Mouse (Mus musculus) kidney, embryonic 15.5 days (tissue): Measurements from ENCODE around the gene Gm11549. TPM values are rescaled to one million over a fixed set of nuclear protein-coding genes. Genes with fewer than 3 reads are reported as not detected.

Experiments
- ATAC-seq: fragments of 200-750 bp; cut with Nextera tagmentation; replicated peaks from 2 replicates; pipeline ENCODE4 v1.8.0; 2017; ENCODE audit warnings: moderate TSS enrichment; ENCODE audit not compliant: low FRiP score
- H3K27ac ChIP-seq: fragments of 300-500 bp; sonication (generic); 2 replicates; pipeline ENCODE4 v1.5.1; 2015; ENCODE audit warnings: mild to moderate bottlenecking, inconsistent platforms
- H3K27me3 ChIP-seq: fragments of 300-500 bp; sonication (generic); 2 replicates; pipeline ENCODE4 v1.6.1; 2015; ENCODE audit warnings: inconsistent platforms
- H3K36me3 ChIP-seq: fragments of 300-500 bp; sonication (generic); 2 replicates; pipeline ENCODE4 v1.6.1; 2015; ENCODE audit warnings: inconsistent platforms
- H3K4me1 ChIP-seq: fragments of 300-500 bp; sonication (generic); 2 replicates; pipeline ENCODE4 v1.6.1; 2015; ENCODE audit warnings: inconsistent platforms
- H3K4me2 ChIP-seq: fragments of 300-500 bp; sonication (generic); 2 replicates; pipeline ENCODE4 v1.6.1; 2015; ENCODE audit warnings: moderate library complexity, mild to moderate bottlenecking, inconsistent platforms
- H3K4me3 ChIP-seq: fragments of 300-500 bp; sonication (generic); replicated peaks from 2 replicates; pipeline ENCODE4 v1.5.1; 2015; ENCODE audit warnings: mild to moderate bottlenecking, inconsistent platforms
- H3K9ac ChIP-seq: fragments of 300-500 bp; sonication (generic); 2 replicates; pipeline ENCODE4 v1.6.1; 2015; ENCODE audit warnings: mild to moderate bottlenecking, inconsistent platforms
- H3K9me3 ChIP-seq: fragments of 300-500 bp; sonication (generic); replicated peaks from 2 replicates; pipeline ENCODE4 v1.6.1; 2016; ENCODE audit warnings: inconsistent platforms
- WGBS: fragments of 180-500 bp; shearing (Covaris S2); methylation state at CpG from one replicate; pipeline ENCODE4 v1.1.7; 2015; ENCODE audit warnings: mixed read lengths; 5-methylcytosine and 5-hydroxymethylcytosine counted together
- polyA plus RNA-seq: library from polyadenylated mRNA; unstranded; fragments of >200 nt; fragmentation: Nextera tagmentation; extraction: Ambion mirVana; gene quantifications from 2 replicates; pipeline ENCODE4 v1.2.1, GENCODE M21; 2015

Gene Gm11549
- polyA plus RNA-seq, 1 experiment from 2014 or later = 0.05 TPM

- no peak overlapping the region for H3K4me2 ChIP-seq
- H3K9ac ChIP-seq = no peak overlapping the region
- no peak overlapping the region for H3K4me3 ChIP-seq
- H3K36me3 ChIP-seq = no peaks in the 10 kb centered on the region
- ATAC-seq = no peak
- no peak overlapping the region for H3K27ac ChIP-seq
- 0 out of 2 replicates have a peak, but pooled peaks cover 4% of the 10 kb centered on the region for H3K4me1 ChIP-seq
- WGBS = 86% methylated on average over 9 of the region's 9 CpGs
- no peaks in the 10 kb centered on the region for H3K9me3 ChIP-seq
- H3K27me3 ChIP-seq = 0 out of 2 replicates have a peak, but pooled peaks cover 2% of the 10 kb centered on the region
Observed at GRCm38 (mm10) chr3:36492716-36493391, 28.8 kb downstream of the Gm11549 start.

- H3K36me3 ChIP-seq = no peaks in the 10 kb centered on the region
- no peak overlapping the region for H3K4me3 ChIP-seq
- whole genome bisulfite sequencing = 87% methylated on average over 5 of the region's 5 CpGs
- H3K9ac ChIP-seq = no peak overlapping the region
- H3K9me3 ChIP-seq = no peaks in the 10 kb centered on the region
- no peak overlapping the region for H3K27ac ChIP-seq
- no peak for ATAC-seq
- H3K4me1 ChIP-seq = 0 out of 2 replicates have a peak, but pooled peaks cover 4% of the 10 kb centered on the region
- H3K4me2 ChIP-seq = no peak overlapping the region
- H3K27me3 ChIP-seq = 0 out of 2 replicates have a peak, but pooled peaks cover 2% of the 10 kb centered on the region
Observed at GRCm38 (mm10) chr3:36491535-36491934, 30.1 kb downstream of the Gm11549 start.

- H3K36me3 ChIP-seq = no peaks in the 10 kb centered on the region
- WGBS = 89% methylated on average over 1 of the region's 1 CpGs
- no peak overlapping the region for H3K4me3 ChIP-seq
- no peak overlapping the region for H3K27ac ChIP-seq
- no peak overlapping the region for H3K4me2 ChIP-seq
- H3K9me3 ChIP-seq = no peaks in the 10 kb centered on the region
- ATAC-seq = no peak
- H3K9ac ChIP-seq = no peak overlapping the region
- no peaks in the 10 kb centered on the region for H3K27me3 ChIP-seq
- no peaks in the 10 kb centered on the region for H3K4me1 ChIP-seq
Observed at GRCm38 (mm10) chr3:36489590-36489910, 32.1 kb downstream of the Gm11549 start.

- no peak overlapping the region for H3K9ac ChIP-seq
- no peak overlapping the region for H3K4me3 ChIP-seq
- H3K4me1 ChIP-seq = no peaks in the 10 kb centered on the region
- no peak overlapping the region for H3K4me2 ChIP-seq
- no peaks in the 10 kb centered on the region for H3K27me3 ChIP-seq
- no peaks in the 10 kb centered on the region for H3K36me3 ChIP-seq
- no peak for ATAC-seq
- no peak overlapping the region for H3K27ac ChIP-seq
- no peaks in the 10 kb centered on the region for H3K9me3 ChIP-seq
- WGBS = 86% methylated on average over 6 of the region's 6 CpGs
Observed at GRCm38 (mm10) chr3:36488899-36489589, 32.6 kb downstream of the Gm11549 start.

- WGBS = 45% methylated on average over 1 of the region's 1 CpGs
- peaks cover under 1% of the 10 kb centered on the region; the same call in 1 of the 2 replicates for H3K4me1 ChIP-seq
- ATAC-seq = no peak
Observed at GRCm38 (mm10) chr3:36488367-36488766, 33.2 kb downstream of the Gm11549 start.

GRCm38 (mm10) chr3:36486881-36487280 is 34.7 kb downstream of the Gm11549 start:
- Histone ChIP-seq H3K27ac (no peak overlapping the region), H3K9me3 (no peaks in the 10 kb centered on the region), H3K9ac (no peak overlapping the region), H3K36me3 (no peaks in the 10 kb centered on the region), H3K4me2 (no peak overlapping the region), H3K4me1 (peaks cover 12% of the 10 kb centered on the region), H3K4me3 (no peak overlapping the region), H3K27me3 (no peaks in the 10 kb centered on the region)
- WGBS = 88% methylated on average over 6 of the region's 6 CpGs
- no peak for ATAC-seq

More at GRCm38 (mm10) chr3:36488367-36488766, 33.2 kb downstream of the Gm11549 start:
- no peak overlapping the region for H3K9ac ChIP-seq
- H3K4me2 ChIP-seq = no peak overlapping the region
- no peaks in the 10 kb centered on the region for H3K27me3 ChIP-seq
- H3K4me3 ChIP-seq = no peak overlapping the region
- no peaks in the 10 kb centered on the region for H3K9me3 ChIP-seq
- no peak overlapping the region for H3K27ac ChIP-seq
- no peaks in the 10 kb centered on the region for H3K36me3 ChIP-seq

GRCm38 (mm10) chr3:36486176-36486575 is 35.4 kb downstream of the Gm11549 start:
- no peak overlapping the region for H3K27ac ChIP-seq
- H3K4me3 ChIP-seq = no peak overlapping the region
- H3K4me2 ChIP-seq = no peak overlapping the region
- no peak overlapping the region for H3K9ac ChIP-seq
- H3K4me1 ChIP-seq = peaks cover 16% of the 10 kb centered on the region
- no peaks in the 10 kb centered on the region for H3K27me3 ChIP-seq
- H3K9me3 ChIP-seq = no peaks in the 10 kb centered on the region
- 52% methylated on average over 6 of the region's 6 CpGs for WGBS
- no peak for ATAC-seq
- no peaks in the 10 kb centered on the region for H3K36me3 ChIP-seq

- 85% methylated on average over 4 of the region's 4 CpGs for WGBS
- Histone ChIP-seq H3K4me1 (peaks cover 16% of the 10 kb centered on the region), H3K36me3 (no peaks in the 10 kb centered on the region), H3K27ac (no peak overlapping the region), H3K4me3 (no peak overlapping the region), H3K9me3 (no peaks in the 10 kb centered on the region), H3K4me2 (no peak overlapping the region), H3K27me3 (no peaks in the 10 kb centered on the region), H3K9ac (no peak overlapping the region)
- ATAC-seq = no peak
Observed at GRCm38 (mm10) chr3:36484292-36484691, 37.3 kb downstream of the Gm11549 start.

- no peak for ATAC-seq
- H3K27ac ChIP-seq = 0 out of 2 replicates have a peak overlapping the region, but pooled peaks have one; percentile 32
Observed at GRCm38 (mm10) chr3:36482940-36483339, 38.7 kb downstream of the Gm11549 start.

GRCm38 (mm10) chr3:36481776-36482193 is 39.8 kb downstream of the Gm11549 start:
- 0 out of 2 replicates have a peak overlapping the region, but pooled peaks have one; percentile 10 for H3K4me2 ChIP-seq
- H3K4me3 ChIP-seq = no peak overlapping the region
- H3K36me3 ChIP-seq = no peaks in the 10 kb centered on the region
- H3K4me1 ChIP-seq = peaks cover 26% of the 10 kb centered on the region
- peak overlapping the region; percentile 85 for H3K27ac ChIP-seq
- WGBS = 20% methylated on average over 11 of the region's 11 CpGs
- H3K9me3 ChIP-seq = no peaks in the 10 kb centered on the region
- peak; percentile 50; the same call in 1 of the 2 replicates for ATAC-seq
- H3K27me3 ChIP-seq = no peaks in the 10 kb centered on the region
- no peak overlapping the region; the same call in 1 of the 2 replicates for H3K9ac ChIP-seq

More at GRCm38 (mm10) chr3:36482940-36483339, 38.7 kb downstream of the Gm11549 start:
- WGBS = 28% methylated on average over 9 of the region's 9 CpGs
- H3K27me3 ChIP-seq = no peaks in the 10 kb centered on the region
- peaks cover 20% of the 10 kb centered on the region for H3K4me1 ChIP-seq
- H3K36me3 ChIP-seq = no peaks in the 10 kb centered on the region
- peak overlapping the region; percentile 30; the same call in 1 of the 2 replicates for H3K4me2 ChIP-seq
- no peak overlapping the region for H3K9ac ChIP-seq
- no peak overlapping the region for H3K4me3 ChIP-seq
- no peaks in the 10 kb centered on the region for H3K9me3 ChIP-seq

- H3K36me3 ChIP-seq = no peaks in the 10 kb centered on the region
Observed at GRCm38 (mm10) chr3:36480486-36480885, 41.1 kb downstream of the Gm11549 start.

GRCm38 (mm10) chr3:36478776-36479175 is 42.8 kb downstream of the Gm11549 start:
- H3K27me3 ChIP-seq = no peaks in the 10 kb centered on the region
- H3K4me1 ChIP-seq = peaks cover 41% of the 10 kb centered on the region
- no peak for ATAC-seq
- no peaks in the 10 kb centered on the region for H3K9me3 ChIP-seq
- 70% methylated on average over 8 of the region's 8 CpGs for WGBS
- no peaks in the 10 kb centered on the region for H3K36me3 ChIP-seq
- H3K9ac ChIP-seq = no peak overlapping the region
- H3K4me3 ChIP-seq = no peak overlapping the region
- H3K27ac ChIP-seq = no peak overlapping the region
- H3K4me2 ChIP-seq = no peak overlapping the region

More at GRCm38 (mm10) chr3:36480486-36480885, 41.1 kb downstream of the Gm11549 start:
- H3K27me3 ChIP-seq = no peaks in the 10 kb centered on the region
- no peak overlapping the region for H3K27ac ChIP-seq
- H3K9me3 ChIP-seq = no peaks in the 10 kb centered on the region
- no peak overlapping the region for H3K4me2 ChIP-seq
- no peak for ATAC-seq
- H3K4me1 ChIP-seq = peaks cover 34% of the 10 kb centered on the region
- WGBS = 76% methylated on average over 2 of the region's 2 CpGs
- H3K9ac ChIP-seq = no peak overlapping the region
- no peak overlapping the region for H3K4me3 ChIP-seq
